In the genomic region with DNA sequence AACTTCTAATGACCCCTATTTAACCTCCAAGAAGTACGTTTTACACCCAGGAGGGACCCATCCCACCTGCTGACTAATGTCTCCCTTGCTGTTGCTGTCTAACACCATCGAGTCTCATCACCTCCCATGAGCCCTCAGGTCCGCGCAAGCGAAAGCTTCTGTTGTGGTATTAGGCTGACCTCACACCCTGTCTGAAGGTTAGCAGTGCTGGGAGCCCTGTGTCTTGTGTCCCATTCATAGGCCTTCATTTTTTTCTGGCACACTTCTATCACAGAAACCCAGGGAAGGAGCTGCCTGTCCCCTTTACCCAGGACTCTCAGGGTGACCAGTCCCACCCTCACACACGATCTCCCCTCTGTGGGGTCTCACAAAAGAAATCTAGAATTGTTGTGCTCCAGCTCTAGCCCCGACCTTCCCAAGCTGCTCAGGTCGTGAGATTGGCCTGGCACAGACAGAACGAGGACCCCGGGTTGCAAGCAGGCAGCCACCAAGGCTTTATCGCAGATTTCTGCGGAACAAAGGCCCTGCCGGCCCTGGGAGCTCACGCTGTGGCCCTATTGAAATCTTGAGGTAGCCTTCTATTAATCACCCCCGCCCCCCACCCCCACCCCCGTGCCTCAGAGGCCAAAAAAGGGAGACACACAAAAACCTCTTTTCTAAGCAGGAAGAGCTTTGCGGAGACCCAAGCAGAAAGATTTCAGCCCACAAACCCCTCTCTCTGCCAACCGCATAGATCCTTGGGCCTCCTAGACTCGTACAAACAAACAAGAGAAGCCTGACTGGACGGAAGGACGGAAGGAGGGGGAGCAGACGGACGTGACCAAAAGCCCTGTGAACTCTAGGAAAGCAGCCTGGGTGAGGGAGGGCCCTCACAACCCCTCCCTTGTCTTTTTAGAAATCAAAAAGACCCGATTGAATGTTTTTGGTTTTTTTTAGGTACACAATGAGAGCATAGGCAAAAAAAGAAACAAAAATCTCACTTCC, we compare ENCODE assay signal across 8 mouse cellular contexts. TPM values are rescaled to one million over a fixed set of nuclear protein-coding genes. Genes with fewer than 3 reads are reported as not detected.
DNase-seq lines count a peak whose midpoint lies in the region; ATAC-seq and TF ChIP-seq lines count a peak whose summit lies in the region.

No protein-coding gene starts in this region.

- H3K4me3 ChIP-seq in layer of hippocampus, adult 2 months, result no peak overlapping the region
- H3K4me3 ChIP-seq in forebrain, embryonic 14.5 days (ENCODE audit: low read depth, low read length), result no peak overlapping the region

- DNase-seq in layer of hippocampus, adult 2 months (ENCODE audit: low spot score in 2 of 2), result no peak
- no peak for DNase-seq in layer of hippocampus, adult 11-12 months (ENCODE audit: low spot score)
- DNase-seq in forebrain, embryonic 14.5 days (ENCODE audit: low spot score), result peak; percentile 84
- DNase-seq in liver, result peak; percentile 6
- peak; percentile 81 for DNase-seq in neural tube, embryonic 10.5 days (ENCODE audit: extremely low spot score, low spot score)
- no peak for DNase-seq in gastrocnemius, postnatal 14 days
- DNase-seq in ovary, adult 18-20 months (ENCODE audit: low spot score), result no peak
- DNase-seq in right cerebral cortex, postnatal 10 days (ENCODE audit: low spot score in 2 of 2), result no peak

- H3K9me3 ChIP-seq in forebrain, embryonic 14.5 days (replicated peaks; ENCODE audit: control insufficient read depth, low read length), result no peaks in the 10 kb centered on the region

- peak overlapping the region; percentile 54 for H3K9ac ChIP-seq in forebrain, embryonic 14.5 days (ENCODE audit: low read length)

- no peak for TF ChIP-seq CTCF in layer of hippocampus, adult 2 months (conservative IDR thresholded peaks at IDR 0.05)

- H3K36me3 ChIP-seq in forebrain, embryonic 14.5 days (ENCODE audit: control insufficient read depth, insufficient read depth, low read length), result no peaks in the 10 kb centered on the region

- intact Hi-C loops in gastrocnemius, postnatal 14 days (cut with DNase I; ENCODE audit: low total_unique reads), result no loop called here

- H3K27me3 ChIP-seq in forebrain, embryonic 14.5 days (replicated peaks; ENCODE audit: control insufficient read depth, insufficient read depth, low read length), result no peaks in the 10 kb centered on the region

- peaks cover 25% of the 10 kb centered on the region for H3K4me1 ChIP-seq in forebrain, embryonic 14.5 days (ENCODE audit: control insufficient read depth, insufficient read depth, low read length)

- peak overlapping the region; percentile 33; the same call in 1 of the 2 replicates for H3K4me2 ChIP-seq in forebrain, embryonic 14.5 days (ENCODE audit: low read length)

- peak; percentile 49 for ATAC-seq in forebrain, embryonic 14.5 days

- peak overlapping the region; percentile 60 for H3K27ac ChIP-seq in layer of hippocampus, adult 2 months
- H3K27ac ChIP-seq in forebrain, embryonic 14.5 days (ENCODE audit: low read depth, low read length), result peak overlapping the region; percentile 84

- WGBS in forebrain, embryonic 14.5 days, result 3% methylated on average over 24 of the region's 24 CpGs

RNA-seq across cellular contexts. Expression of a gene that starts 29.8 kb away (rescaled TPM):
- 10 to 100 TPM; 53.0 to 60.3 TPM for total RNA-seq in layer of hippocampus, adult 2 months (2021)
- 1.8 and 2.8 TPM in 2 replicates for polyA plus RNA-seq in forebrain, embryonic 14.5 days (2014; fragmentation: Nextera tagmentation; extraction: Ambion mirVana)
- 10 to 100 TPM; 12.2 to 14.7 TPM for total RNA-seq in gastrocnemius, postnatal 14 days (2021)

Comparison
In these comparisons a context has a peak if more than half of its experiments do, and no peak if none do; other contexts are left out.
1. DNase-seq: peak in forebrain, embryonic 14.5 days (single experiment), liver (single experiment) and neural tube, embryonic 10.5 days (single experiment); none in layer of hippocampus, adult 2 months (0 of 2), layer of hippocampus, adult 11-12 months (single experiment), gastrocnemius, postnatal 14 days (single experiment), ovary, adult 18-20 months (single experiment) and right cerebral cortex, postnatal 10 days (0 of 2).